Mouse (Mus musculus): ENCODE data around the gene Fam89b.

The Fam89b gene

GRCm38 (mm10) chr19:5729444-5729815 lies at the start of gene Fam89b:
Gene Fam89b (minus strand): TSS chr19:5729653.
- DNase-seq = peak; percentile 93

GRCm38 (mm10) chr19:5778312-5778711 lies 48.9 kb upstream of the Fam89b start:
- no peak for DNase-seq

GRCm38 (mm10) chr19:5777387-5778032 lies 48.1 kb upstream of the Fam89b start:
- DNase-seq = no peak

- peak; percentile 98 for DNase-seq
Observed at GRCm38 (mm10) chr19:5770925-5771860, 41.7 kb upstream of the Fam89b start, which contains the start of gene Scyl1. Gene Scyl1 (minus strand): TSS chr19:5771419.

- no peak for DNase-seq
Observed at GRCm38 (mm10) chr19:5770311-5770710, 40.9 kb upstream of the Fam89b start.

GRCm38 (mm10) chr19:5767271-5767670 lies 37.8 kb upstream of the Fam89b start:
- DNase-seq = no peak

GRCm38 (mm10) chr19:5763163-5763562 lies 33.7 kb upstream of the Fam89b start:
- DNase-seq = no peak

- no peak for DNase-seq
Observed at GRCm38 (mm10) chr19:5758878-5759403, 29.5 kb upstream of the Fam89b start.

GRCm38 (mm10) chr19:5756991-5757636 lies 27.7 kb upstream of the Fam89b start:
- DNase-seq = no peak

- no peak for DNase-seq
Observed at GRCm38 (mm10) chr19:5756321-5756985, 27.0 kb upstream of the Fam89b start.

GRCm38 (mm10) chr19:5751742-5752141 lies 22.3 kb upstream of the Fam89b start:
- DNase-seq = peak; percentile 65

GRCm38 (mm10) chr19:5750951-5751350 lies 21.5 kb upstream of the Fam89b start:
- no peak for DNase-seq

GRCm38 (mm10) chr19:5749476-5749875 lies 20.0 kb upstream of the Fam89b start:
- no peak for DNase-seq

GRCm38 (mm10) chr19:5746907-5747363 lies 17.5 kb upstream of the Fam89b start:
- DNase-seq = no peak

- DNase-seq = no peak
Observed at GRCm38 (mm10) chr19:5745756-5746710, 16.6 kb upstream of the Fam89b start.

- peak; percentile 9 for DNase-seq
Observed at GRCm38 (mm10) chr19:5743576-5743975, 14.1 kb upstream of the Fam89b start.

- no peak for DNase-seq
Observed at GRCm38 (mm10) chr19:5742241-5742641, 12.8 kb upstream of the Fam89b start.

GRCm38 (mm10) chr19:5741641-5742240 lies 12.3 kb upstream of the Fam89b start:
- DNase-seq = peak; percentile 78

- peak; percentile 17 for DNase-seq
Observed at GRCm38 (mm10) chr19:5740320-5741317, 11.2 kb upstream of the Fam89b start, which contains the start of gene Ltbp3. Gene Ltbp3 (plus strand): TSS chr19:5740904.

Measured in kidney, adult 18-20 months (tissue).